Mouse (Mus musculus): ENCODE results near the gene Xaf1.

DNA sequence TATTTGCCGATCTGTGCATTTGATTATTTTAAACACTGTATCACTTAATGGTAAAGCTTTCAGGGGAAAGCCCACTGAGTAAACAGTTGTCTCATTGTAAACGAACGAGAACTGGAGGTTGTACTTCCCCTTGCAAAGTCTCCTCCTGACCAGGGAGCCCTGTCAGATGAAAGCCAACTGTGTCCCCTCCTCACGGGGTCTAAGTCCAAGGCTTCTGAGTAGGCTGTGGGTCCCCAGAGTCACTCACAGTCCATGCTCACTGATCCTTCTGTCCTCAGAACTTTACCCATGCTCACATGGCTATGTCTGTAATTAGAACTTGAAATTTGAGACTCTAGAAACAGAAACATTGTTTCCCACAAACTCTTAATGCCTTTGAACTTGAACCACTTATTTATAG is 48.2 kb downstream of the Xaf1 start:
- no peak for TF ChIP-seq CTCF (IDR thresholded peaks at IDR 0.05; ENCODE audit: borderline replicate concordance, control insufficient read depth, extremely low read depth, insufficient read depth, low read length, poor library complexity)
- TF ChIP-seq POLR2A (IDR thresholded peaks at IDR 0.05; ENCODE audit: control insufficient read depth, extremely low read depth, insufficient read depth, low read length, poor library complexity), result no peak
